Mouse (Mus musculus) testis, adult 2 months (tissue): Measurements from ENCODE around the gene Tm9sf3.

ENCODE experiments used
- CTCF ChIP-seq: fragments of 200-500 bp; IDR thresholded peaks from 2 replicates; pipeline ENCODE4 v1.5.1; 2012; ENCODE audit warnings: low read depth, mild to moderate bottlenecking, inconsistent platforms, low read length, moderate library complexity; ENCODE audit not compliant: control insufficient read depth, insufficient read depth, insufficient replicate concordance
- POLR2A ChIP-seq: fragments of 200-500 bp; IDR thresholded peaks from 2 replicates; pipeline ENCODE4 v1.6.1; 2012; ENCODE audit warnings: low read depth, mild to moderate bottlenecking, inconsistent platforms, low read length, moderate library complexity; ENCODE audit not compliant: control insufficient read depth

- no peak for TF ChIP-seq CTCF
- TF ChIP-seq POLR2A, result no peak
Measured at GRCm38 (mm10) chr19:41266251-41266901, 2.6 kb upstream of the Tm9sf3 start.
